Mouse (Mus musculus) layer of hippocampus, postnatal 36 days (tissue): Measurements from ENCODE around the gene Tbc1d22a. TPM values are rescaled to one million over a fixed set of nuclear protein-coding genes. Genes with fewer than 3 reads are reported as not detected.
A peak's percentile ranks its signal among the peaks of the same experiment; 100 is the strongest.

Source experiments
- DNase-seq, 2 experiments: peaks; one replicate each; pipeline ENCODE4 v3.0.0; 2022
- total RNA-seq, 2 experiments: library from RNA; stranded (reverse); gene quantifications; 2 replicates each; pipeline ENCODE4 v1.2.3; 2021

The Tbc1d22a gene
- total RNA-seq, 2 experiments from 2014 or later, result 35.0 to 35.4 TPM

DNA sequence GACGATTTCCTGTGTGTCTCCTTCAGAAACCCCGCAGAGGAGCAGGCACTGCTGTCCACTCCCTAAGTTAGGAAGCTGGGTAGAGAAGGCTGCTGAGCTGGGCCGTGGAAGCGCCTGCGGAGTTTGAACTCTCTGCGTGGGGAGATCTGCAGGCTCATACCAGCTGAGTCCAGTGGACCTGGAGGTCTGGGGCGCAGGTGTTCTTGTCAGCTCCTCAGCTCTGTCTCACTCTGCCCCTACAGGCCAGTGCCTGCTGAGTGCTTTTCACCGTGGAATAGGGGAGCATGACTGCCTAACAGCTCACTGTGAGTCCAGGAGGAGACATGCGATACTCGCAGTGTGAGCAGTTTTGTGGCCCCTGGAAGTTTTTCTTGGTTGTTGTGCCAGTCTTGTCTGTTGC, 123.5 kb downstream of the Tbc1d22a start:
- DNase-seq, result no peak

DNA sequence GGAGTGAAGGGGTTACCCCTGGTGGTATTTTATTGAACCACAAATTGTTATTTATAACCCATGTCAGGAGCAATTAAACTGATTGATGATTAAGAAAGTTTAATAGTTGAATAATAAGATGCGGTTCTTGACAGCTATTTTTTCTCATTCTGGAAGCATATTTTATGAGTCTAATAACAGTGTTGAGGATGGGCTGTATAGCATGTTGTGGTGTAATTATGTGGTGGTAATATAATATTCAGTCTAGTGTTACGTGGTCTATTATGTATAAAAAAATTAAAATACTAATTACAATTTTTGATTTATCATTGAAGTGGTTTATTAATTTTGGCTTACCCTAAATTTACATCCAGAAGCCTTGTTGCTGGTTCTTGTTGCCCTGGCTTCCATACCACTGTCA, 125.5 kb downstream of the Tbc1d22a start:
- no peak for DNase-seq

DNA sequence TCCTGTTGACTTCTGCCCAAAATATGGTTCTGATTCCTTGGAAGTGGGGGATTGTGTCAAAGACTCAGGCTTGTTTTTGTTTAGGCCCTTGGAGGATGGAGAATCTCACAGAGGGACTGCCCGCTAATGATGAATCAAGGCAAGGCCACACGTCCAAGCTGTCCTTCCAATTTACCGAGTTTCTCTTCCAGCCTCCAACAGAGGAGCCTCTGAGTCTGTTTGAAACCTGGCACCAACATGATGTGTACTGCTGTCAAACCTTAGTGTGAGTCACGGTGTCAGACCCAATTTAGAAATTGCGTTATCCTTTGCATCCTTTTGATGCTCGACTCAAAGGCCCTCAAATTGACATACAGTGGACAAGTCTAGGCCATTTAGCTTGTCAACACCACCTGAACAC, 126.5 kb downstream of the Tbc1d22a start:
- DNase-seq, result no peak

DNA sequence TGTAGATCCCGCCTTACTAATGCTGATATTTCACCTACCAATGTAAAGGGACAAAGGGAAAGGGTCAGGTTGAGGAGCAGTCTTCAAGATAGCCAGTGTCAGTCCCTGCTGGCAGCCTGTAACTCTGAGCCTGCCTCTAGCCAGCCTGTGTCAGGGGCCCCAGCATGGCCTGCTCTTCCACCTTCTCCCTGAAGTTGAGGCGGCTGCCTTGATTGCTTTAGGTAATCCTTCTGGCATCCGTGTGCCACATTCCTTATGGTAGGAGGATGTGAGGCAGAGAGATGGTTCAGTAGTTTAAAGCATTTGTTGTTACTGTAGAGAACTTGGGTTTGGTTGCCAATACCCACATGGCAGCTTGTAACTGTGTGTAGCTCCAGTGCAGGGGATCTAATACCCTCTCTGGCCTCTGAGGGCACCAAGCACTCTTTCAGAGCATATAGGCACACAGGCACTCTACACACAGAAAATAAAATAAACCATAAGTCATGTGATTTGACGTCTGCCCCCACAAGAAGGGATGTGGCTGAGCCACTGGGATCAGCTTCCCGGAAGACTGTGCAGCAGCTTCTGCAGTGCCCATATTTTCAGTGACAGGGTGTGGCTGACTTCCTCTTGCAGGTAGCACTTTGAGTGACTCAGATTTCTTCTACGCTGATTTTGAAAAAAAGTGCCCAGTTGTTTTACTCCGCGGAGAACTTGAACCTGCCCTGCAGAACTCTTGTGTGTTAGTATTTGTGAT, 128.5 kb downstream of the Tbc1d22a start:
- DNase-seq, result no peak

DNA sequence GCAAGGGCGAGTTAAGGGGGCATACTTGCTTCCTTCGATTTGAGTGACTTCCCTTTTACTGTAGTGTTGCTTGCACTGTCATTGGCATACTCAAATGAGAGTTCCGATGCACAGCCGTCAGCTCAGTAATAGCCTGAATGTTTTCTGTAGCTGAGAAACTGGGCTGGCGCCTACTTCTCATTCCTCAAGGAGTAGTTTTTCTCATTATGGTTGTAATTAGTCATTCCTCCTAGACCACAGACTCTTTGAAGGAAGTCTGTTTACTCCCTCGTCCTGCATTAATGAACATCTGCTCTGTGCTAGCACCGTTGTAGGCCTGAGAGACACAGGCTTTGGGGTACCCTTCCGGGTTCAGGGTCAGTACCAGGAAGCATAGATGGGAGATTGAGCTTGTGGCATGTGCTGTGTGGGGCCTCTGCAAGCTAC, 130.7 kb downstream of the Tbc1d22a start:
- DNase-seq, result no peak

DNA sequence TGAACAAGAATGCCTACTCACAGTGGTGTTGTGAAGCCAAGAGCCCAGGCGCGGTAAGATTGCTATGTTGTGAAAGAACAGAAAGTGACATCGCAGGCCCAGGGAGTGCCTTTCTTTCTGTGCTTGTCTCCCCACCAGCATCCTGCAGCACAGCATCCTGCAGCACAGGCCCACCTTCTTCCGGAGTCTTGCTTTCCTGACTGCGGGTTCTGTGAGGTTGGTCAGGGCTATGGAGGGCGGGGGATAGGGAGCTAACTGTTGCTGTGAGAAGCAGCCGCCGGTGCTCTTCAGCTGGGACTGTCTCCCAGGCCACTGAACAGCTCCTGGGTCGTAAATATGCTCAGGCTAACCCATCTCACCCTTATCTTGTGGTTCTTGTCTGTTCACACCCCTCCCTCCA, 131.6 kb downstream of the Tbc1d22a start:
- no peak for DNase-seq

DNA sequence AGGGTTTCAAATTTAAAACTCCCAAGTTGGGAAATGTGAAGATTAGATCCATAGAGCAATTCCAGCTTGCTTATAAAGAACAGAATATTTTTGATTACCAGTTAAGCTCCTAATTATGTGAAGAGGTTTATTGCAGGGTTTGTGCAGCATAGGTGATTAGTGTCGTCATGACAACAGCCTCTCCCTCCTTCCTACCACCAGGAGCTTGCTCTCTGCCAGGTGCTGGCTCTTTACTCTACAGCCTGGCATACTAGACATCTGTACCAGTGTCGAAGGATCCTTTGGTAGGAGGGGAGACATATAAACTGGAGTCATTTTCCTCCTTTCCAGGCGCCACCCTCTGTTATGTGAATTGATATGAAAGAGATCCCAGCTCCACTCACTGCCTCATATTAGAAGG, 132.3 kb downstream of the Tbc1d22a start:
- no peak for DNase-seq

DNA sequence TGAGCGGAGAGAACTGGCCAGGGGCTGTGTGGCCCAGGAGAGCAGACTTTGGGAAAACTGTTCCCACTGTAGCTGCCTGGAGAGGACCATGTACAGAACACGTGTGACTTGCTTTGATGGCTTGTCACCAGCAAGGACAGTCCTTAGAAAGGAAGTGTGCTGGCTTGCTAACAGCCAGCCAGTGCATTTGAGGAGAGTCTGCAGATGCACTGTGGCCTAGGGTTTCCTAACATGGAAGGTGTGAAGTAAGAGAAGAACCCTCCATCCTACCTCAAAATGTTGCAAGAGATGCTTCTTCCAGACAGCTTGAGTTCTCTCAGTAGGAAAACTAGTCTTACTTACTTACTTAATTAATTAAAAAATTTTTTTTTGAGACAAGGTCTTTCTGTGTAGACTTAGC, 140.7 kb downstream of the Tbc1d22a start:
- no peak for DNase-seq

DNA sequence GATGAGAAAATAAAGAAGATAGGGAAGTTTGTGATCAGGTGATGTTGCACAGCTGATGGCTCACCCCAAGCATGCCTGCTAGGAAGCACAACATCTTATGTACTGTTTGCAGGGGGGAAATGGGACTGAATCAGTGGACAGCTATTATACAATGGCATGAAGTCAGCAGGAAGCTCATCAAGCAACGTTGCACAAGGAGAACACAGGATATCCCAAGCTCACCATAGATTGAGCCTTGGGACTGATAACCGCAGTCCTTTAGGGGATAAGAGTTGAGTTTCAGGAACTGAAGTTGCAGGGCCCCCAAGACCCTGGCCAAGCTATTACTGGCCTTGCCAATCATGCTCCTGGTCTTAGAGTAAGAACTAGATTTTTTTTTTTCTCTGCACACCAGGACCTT, 141.6 kb downstream of the Tbc1d22a start:
- no peak for DNase-seq

DNA sequence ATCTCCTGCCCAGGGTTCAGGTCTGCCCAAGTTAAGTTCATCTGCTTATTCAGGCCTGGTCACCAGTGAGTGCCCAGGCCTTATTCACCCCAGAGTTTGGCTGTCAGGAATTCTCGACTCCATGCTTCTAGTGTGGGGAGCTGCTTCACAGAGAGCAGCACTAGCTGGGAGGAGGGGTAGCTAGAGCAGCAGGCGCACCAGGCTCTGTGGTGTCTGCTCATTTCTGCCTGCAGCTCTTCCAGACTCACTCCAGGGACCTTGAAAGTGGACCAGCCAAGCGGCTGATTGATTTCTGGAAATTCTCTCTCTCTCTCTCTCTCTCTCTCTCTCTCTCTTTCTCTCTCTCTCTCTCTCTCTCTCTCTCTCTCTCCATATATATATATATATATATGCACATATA, 146.1 kb downstream of the Tbc1d22a start:
- DNase-seq, result no peak

DNA sequence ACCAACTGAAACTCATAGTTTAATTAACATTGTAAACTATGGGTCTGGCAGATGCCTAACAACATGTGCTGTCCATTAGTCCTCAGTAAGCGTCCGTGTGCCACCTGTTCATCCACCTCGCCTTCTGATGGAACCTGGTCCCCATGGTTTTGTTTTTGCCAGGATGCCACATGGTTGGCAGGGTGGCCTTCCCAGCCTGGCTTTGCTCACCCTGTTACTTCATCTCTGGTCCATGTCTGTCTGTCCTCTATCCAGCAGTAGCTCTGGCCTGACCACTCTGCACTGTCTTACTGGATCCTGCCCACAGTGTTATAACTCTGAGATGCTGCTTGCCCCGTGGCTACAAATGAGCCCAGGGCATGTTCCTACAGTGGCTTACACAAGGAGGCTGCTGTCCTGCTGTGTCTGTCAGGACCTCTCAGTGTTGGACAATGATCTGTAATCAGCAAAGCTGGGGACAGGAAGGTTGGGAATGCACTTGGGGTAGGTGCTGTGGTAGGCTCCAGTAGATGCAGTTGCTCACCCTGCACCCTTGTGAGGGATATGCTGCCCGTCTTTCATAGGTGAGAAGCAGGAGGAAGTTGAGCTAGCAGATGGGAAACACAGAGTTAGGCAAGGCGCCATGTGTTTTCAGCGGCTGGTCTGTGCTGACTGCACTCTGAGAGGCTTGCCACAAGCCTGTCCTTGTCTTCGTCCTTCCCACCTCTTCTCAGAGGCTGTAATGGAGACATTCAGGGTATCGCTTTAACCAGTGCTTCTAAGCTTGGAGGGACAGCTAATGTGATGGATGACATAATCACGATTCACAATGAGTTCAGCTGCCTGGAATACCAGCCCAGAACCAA, 148.3 kb downstream of the Tbc1d22a start:
- peak; percentile 50 to 54 for DNase-seq

DNA sequence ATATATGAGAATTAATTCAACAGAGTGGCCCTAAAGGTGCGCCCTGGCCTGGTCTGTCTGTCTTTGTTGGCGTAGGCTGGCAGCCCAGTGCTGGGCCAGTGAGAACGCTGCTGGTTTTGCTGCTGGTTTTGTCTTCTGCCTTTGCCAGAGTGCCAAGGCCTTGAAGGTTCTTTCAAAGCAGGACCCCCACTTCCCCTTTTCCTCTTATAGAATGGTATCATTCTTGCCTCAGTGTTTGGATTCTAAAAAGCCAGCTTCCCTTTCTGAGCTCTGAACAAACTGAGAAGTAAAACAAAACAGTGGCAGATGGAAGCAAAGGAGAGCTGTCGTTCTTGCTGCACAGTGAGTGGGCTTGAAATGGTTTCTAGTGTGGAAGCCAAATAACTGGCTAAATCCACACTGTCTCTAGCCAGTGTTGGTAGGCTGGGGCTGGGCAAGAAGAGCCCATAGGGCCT, 149.6 kb downstream of the Tbc1d22a start:
- peak; percentile 49 to 57 for DNase-seq

DNA sequence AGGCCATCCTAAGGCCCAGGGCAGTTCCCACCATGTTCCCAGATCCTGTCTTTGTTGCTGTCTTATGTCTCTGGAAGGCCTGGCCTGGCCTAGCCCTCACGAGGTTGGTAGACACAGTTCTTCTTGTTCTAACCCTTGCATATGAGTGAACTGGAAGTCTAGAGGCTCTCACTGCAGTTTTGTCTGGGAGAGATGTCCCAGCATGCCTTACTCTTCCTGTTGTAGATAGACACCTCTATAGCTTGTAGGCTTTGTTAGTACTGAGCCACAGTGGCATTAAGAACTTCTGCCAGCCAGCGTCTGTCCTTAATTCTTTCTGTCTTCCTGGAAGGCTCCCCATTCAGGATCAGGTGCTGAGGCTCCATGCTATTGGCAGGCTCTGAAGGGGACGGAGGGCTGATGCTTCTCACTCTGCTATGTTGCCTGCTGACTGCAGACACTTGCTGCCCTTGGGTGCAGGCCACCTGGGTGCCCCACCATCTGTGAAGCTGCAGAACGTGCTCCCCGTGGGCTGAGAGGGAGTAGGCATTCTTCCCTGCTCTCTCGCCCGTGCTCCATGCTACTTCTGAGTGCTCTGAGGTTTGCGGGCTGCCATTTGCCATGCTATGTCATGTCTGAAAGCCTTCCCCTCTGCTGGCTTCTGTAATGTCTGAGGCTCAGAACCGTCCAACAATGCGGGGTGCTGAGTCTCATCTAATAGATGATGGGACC, 150.8 kb downstream of the Tbc1d22a start:
- no peak for DNase-seq

DNA sequence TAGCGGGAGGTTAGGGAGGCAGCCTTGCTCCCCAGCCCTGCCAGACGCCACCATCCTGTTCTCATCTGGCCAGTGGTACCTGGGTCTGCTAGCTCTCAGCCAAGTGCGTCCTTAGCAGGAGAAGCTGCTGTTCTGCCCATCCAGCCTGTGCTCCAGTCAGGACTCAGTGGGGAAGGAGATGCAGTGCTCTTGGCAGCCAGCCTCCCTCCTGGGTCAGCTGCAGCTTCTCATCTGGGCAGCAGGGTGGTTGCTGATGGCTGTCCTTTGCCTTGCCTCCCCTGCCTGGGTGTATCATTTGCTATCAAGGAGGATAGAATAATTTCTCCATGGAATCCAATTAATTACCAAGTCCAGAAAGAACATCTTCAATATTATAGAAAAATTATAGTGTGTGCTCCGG, 152.5 kb downstream of the Tbc1d22a start:
- no peak for DNase-seq

DNA sequence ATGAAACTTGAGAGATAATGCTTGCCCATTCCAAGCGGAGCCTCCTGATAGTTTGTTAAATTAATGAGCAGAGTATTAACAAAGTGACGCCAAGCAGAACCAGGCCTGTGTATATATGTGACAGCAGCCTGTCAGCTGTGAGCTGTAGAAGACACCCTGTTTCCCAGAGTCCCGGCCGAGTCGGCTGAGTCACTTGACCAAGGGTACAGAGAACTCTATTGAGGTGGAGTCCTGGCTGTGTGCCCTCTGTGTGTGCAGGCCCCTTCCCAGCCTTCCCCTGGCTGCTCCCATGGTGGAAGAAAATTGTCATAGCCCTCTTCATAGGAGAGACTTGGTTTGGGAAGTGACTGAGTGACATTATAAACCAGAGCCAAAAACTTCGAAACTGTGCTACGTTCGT, 153.0 kb downstream of the Tbc1d22a start:
- DNase-seq, result no peak

DNA sequence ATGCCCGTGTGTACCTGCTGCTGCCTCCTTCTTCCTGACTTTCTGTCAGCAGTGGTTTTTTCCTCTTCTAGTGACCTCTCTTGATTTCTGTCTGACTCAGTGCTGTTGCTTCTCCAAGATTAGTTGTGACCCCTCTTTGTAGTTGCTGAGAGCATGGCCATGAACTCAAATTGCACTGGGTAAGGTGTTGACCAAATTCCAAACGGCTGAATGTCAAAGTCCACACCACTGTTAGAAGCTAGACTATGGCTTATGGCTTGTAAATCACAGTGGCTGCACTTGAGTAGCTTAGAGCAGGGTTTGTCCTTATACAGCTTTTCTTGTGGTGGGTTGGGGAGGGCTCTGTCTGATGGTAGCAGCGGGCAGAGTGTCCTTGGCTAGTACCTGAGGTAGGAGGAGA, 156.6 kb downstream of the Tbc1d22a start:
- DNase-seq, result no peak

DNA sequence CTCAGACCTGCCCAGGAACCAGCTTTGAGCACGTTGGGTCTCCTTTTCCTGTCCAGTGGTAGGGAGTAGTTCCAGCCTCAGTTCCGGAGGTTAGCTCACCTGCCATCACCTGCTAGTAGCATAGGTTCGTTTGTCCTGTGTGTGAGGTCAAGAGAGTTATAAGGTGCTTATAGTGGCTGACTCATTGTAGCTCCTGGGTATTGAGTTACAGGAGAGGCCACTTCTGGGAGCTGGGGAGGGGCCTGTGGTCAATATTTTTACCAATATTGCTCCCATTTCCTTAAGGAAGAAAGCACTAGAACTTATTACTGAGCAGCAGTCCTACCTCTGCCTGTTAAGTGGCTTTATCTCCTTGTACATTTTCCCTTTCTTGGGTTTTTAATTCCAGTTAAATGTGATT, 161.0 kb downstream of the Tbc1d22a start:
- DNase-seq, result no peak

DNA sequence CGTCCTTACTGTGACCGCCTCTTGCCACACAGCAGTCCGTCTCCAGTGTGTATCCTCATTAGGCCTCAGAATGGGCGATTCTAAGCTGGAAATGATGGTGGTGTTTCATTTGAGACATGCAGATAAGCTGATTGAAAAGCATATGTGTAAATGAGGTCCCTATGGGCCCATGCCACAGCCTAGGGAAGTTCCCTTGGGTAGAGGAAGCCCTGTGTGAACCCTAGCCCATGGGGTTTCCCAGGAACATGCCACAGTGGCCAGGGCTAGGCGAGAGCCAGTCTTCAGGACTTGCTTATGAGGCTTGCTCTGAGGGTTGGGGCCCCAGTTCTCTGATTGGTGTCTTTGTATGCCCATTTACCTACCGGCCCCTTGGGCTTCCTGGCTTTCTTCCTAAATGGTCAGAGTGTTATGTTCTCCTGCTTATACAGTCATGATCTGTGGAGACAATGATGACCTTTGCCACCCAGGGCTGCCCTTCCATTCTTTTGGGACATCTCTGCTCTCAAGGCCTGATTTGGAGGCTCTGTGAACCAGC, 161.7 kb downstream of the Tbc1d22a start:
- no peak for DNase-seq

DNA sequence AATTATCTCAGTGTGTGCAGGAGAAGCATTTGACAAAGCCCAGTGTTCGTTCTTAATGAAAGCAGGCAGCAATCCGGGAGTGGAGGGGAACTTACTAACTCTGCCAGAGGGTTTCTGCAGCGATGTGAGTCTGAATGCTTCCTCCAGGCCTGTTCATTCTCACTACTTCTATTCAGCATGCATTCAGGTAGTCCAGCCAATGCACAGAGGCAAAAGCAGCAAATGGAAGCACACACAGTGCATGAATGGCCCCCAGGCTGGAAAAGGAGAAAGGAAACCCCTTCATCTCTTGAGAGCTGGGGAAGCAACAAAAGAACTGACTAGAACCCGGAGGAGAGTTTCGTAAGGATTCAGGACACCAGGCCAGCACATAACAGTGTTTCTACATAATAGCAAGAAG, 169.0 kb downstream of the Tbc1d22a start:
- no peak for DNase-seq

DNA sequence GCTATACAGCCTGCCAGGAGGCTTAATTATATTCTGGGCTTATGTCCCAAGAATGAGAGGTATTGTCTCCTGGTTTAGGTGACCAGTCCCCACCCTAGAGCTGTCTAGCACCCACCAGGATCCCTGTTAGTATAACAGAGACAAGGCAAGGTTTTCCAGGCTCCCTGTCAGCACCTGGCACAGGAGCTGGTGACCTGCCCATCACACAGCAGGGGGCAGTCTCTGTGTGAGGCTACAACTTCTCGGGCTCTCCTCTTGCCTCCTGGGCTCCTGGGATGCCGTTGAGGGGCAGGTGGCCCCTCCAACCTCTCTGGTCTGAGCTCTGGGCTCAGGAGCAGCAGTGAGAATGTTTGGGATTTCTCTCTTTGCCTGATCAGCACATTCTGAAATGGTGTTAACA, 171.2 kb downstream of the Tbc1d22a start:
- DNase-seq, result no peak

DNA sequence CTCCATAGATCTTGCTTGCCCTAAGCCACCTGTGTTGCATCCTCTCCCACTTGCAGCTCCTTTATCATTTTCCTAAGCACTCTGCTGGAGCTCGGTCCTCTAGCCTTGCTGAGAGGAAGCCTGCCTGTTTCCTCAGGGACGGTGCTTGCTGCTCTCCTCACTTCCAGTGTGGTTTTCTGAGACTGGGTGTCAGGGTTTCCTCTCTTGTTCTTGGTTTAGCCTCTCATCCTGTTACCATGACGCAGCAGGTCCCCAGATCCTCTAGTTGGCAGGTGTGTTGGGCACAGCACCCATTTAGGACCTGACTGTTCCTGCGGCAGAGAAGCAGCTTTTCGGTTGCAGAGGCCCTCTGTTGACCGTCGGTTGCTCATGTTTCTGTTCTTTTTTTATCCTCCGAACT, 172.1 kb downstream of the Tbc1d22a start:
- no peak for DNase-seq

DNA sequence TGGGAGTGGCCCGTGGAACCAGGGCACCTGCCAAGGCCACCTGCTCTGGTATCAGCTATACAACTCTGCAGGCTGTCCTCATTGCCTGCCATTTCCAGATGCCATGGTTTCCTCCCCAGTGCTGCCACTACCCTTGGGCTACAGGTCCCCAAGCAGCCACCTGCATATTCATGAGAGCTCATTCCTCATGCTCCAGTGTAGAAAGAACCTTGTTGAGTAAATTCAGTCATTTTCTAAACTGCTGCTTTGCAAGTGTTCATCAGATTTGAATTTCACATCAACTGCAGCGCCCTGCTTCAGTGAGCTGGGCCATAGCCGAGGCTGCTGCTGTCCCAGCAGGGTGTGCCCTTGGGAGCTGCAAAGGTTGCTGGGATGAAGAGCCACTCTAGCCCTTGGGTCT, 174.3 kb downstream of the Tbc1d22a start:
- no peak for DNase-seq

DNA sequence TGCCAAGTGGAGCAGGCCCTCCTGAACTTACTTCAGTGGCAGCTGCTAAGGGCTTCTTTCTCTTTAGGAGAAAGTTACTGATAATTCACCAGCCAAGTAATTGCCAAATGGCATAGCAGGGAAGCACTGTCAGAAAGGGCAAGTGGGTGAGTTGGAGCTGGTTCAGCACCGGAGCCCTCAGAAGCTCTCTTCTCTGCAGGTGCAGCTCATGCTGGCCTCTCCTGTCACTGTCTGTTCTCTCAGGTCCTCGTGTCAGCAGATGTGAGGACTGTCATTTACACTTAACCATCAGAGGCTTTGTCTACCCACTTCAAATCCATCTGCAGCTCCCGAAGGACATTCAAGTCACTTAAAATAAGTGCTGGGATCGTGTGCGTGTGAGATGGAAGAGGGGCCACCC, 190.6 kb downstream of the Tbc1d22a start:
- DNase-seq, result no peak
